Mouse (Mus musculus) lung, postnatal 0 days (tissue): ENCODE measurements around the gene Lmo7. TPM values are rescaled to one million over a fixed set of nuclear protein-coding genes. Genes with fewer than 3 reads are reported as not detected.
A peak's percentile ranks its signal among the peaks of the same experiment; 100 is the strongest.

Experiments used
- ATAC-seq: fragments of 200-750 bp; cut with Nextera tagmentation; 2 replicates; pipeline ENCODE4 v1.8.0; 2017; ENCODE audit warnings: moderate library complexity
- DNase-seq: peaks from one replicate; pipeline ENCODE4 v3.0.0-alpha.2; 2016; ENCODE audit warnings: low spot score
- H3K27ac ChIP-seq: fragments of 300-500 bp; sonication (generic); 2 replicates; pipeline ENCODE4 v1.5.1; 2014; ENCODE audit warnings: antibody characterized with exemption, mild to moderate bottlenecking, low read length, mixed read lengths
- H3K27me3 ChIP-seq: fragments of 300-500 bp; sonication (generic); replicated peaks from 2 replicates; pipeline ENCODE4 v1.6.1; 2014; ENCODE audit warnings: low read length, mixed read lengths; ENCODE audit not compliant: insufficient read depth
- H3K36me3 ChIP-seq: fragments of 300-500 bp; sonication (generic); 2 replicates; pipeline ENCODE4 v1.6.1; 2014; ENCODE audit warnings: low read length, mixed read lengths; ENCODE audit not compliant: insufficient read depth
- H3K4me1 ChIP-seq: fragments of 300-500 bp; sonication (generic); 2 replicates; pipeline ENCODE4 v1.6.1; 2014; ENCODE audit warnings: antibody characterized with exemption, low read depth, low read length, mixed read lengths; ENCODE audit not compliant: insufficient read depth
- H3K4me2 ChIP-seq: fragments of 300-500 bp; sonication (generic); replicated peaks from 2 replicates; pipeline ENCODE4 v1.6.1; 2014; ENCODE audit warnings: low read depth, mild to moderate bottlenecking, low read length, moderate library complexity, mixed read lengths
- H3K4me3 ChIP-seq: fragments of 300-500 bp; sonication (generic); 2 replicates; pipeline ENCODE4 v1.5.1; 2014; ENCODE audit warnings: low read depth, low read length
- H3K9ac ChIP-seq: fragments of 300-500 bp; sonication (generic); replicated peaks from 2 replicates; pipeline ENCODE4 v1.6.1; 2014; ENCODE audit warnings: low read depth, mild to moderate bottlenecking
- H3K9me3 ChIP-seq: fragments of 300-500 bp; sonication (generic); 2 replicates; pipeline ENCODE4 v1.6.1; 2016; ENCODE audit warnings: low read length, mixed read lengths
- CTCF ChIP-seq: IDR thresholded peaks from 2 replicates; pipeline ENCODE4 v1.5.1; 2016; ENCODE audit warnings: antibody characterized with exemption, mild to moderate bottlenecking
- EP300 ChIP-seq: IDR thresholded peaks from 2 replicates; pipeline ENCODE4 v1.6.1; 2016; ENCODE audit warnings: antibody characterized with exemption, mild to moderate bottlenecking, control low read depth
- WGBS: fragments of 180-500 bp; shearing (Covaris S2); extraction: QIAGEN DNeasy Blood & Tissue Kit; methylation state at CpG from one replicate; pipeline ENCODE4 v1.1.7; 2014; 5-methylcytosine and 5-hydroxymethylcytosine counted together
- polyA plus RNA-seq: library from polyadenylated mRNA; unstranded; fragments of >200 nt; fragmentation: Nextera tagmentation; extraction: Ambion mirVana; gene quantifications from 2 replicates; pipeline ENCODE4 v1.2.1, GENCODE M21; 2015

Lmo7 gene
- polyA plus RNA-seq, 1 experiment from 2014 or later: 125 TPM

DNA sequence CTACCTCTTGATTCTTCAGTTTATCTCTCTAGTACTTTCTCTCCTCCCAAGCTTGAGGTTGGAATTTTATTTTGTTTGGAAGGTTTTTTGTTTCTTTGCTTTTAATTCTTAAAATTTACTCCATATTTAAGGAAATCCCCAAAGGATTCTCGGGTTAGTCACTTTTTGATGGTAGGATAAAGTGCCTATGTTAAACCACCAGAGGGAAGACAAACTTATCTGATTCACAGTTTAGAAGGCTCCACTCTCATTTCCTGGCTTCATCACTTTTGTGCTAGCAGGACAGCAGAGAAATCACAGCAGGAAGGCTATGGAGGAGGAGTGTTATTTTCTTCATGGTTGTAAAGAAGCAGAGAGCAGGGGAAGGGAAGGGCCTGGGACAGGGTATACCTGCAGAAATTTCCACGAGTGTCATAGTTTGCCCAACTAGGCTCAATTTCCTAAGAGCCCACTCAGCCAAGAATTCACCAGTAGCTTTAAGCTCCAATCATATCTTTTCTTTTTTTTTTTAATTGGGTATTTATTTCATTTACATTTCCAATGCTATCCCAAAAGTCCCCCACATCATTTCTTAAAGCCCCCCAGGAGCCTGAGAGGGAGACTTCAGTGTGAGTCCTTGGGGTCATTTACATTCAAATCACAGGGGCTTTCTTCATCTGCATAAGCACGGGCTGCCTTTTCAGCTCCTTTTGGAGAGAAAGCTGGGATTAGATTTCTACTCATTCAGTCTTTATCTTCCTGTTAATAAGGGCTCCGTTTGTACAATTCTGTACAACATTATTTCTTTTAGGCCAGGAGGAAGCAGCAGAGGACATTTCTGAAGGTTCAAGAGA is 46.8 kb downstream of the Lmo7 start:
- Histone ChIP-seq H3K36me3 (no peaks in the 10 kb centered on the region), H3K4me3 (no peak overlapping the region), H3K9me3 (no peaks in the 10 kb centered on the region), H3K4me2 (no peak overlapping the region), H3K27ac (no peak overlapping the region), H3K27me3 (no peaks in the 10 kb centered on the region), H3K9ac (no peak overlapping the region), H3K4me1 (no peaks in the 10 kb centered on the region)
- 27% methylated on average over 4 of the region's 4 CpGs for WGBS
- DNase-seq: no peak
- no peak for ATAC-seq
- TF ChIP-seq EP300 (no peak), CTCF (no peak)

DNA sequence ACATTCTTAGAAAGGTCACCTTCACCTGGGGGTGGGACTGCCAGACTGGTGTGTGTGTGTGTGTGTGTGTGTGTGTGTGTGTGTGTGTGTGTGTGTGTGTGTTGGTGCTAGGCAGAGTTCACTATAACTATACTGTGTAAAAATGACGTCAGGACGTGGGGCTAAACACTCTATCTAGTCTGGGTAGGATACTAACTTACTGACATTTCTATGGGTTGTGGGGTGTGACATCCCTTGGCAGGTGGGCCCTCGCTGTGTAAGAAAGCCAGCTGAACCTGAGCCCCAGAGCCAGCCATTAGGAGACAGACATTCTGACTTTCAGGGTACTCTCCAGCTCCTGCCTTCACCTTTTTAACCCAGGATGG is 47.4 kb downstream of the Lmo7 start:
- H3K36me3 ChIP-seq: no peaks in the 10 kb centered on the region
- TF ChIP-seq EP300 (no peak), CTCF (no peak)
- H3K27ac ChIP-seq: no peak overlapping the region
- DNase-seq (no peak), ATAC-seq (no peak)
- no peak overlapping the region for H3K4me3 ChIP-seq
- no peaks in the 10 kb centered on the region for H3K27me3 ChIP-seq
- H3K4me2 ChIP-seq: no peak overlapping the region
- H3K4me1 ChIP-seq: no peaks in the 10 kb centered on the region
- no peak overlapping the region for H3K9ac ChIP-seq
- H3K9me3 ChIP-seq: no peaks in the 10 kb centered on the region
- 59% methylated on average over 3 of the region's 3 CpGs for WGBS

- Histone ChIP-seq H3K9me3 (no peaks in the 10 kb centered on the region), H3K4me2 (no peak overlapping the region), H3K27ac (no peak overlapping the region), H3K27me3 (no peaks in the 10 kb centered on the region), H3K36me3 (no peaks in the 10 kb centered on the region), H3K4me1 (no peaks in the 10 kb centered on the region), H3K9ac (no peak overlapping the region), H3K4me3 (no peak overlapping the region)
- 93% methylated on average over 3 of the region's 3 CpGs for WGBS
- TF ChIP-seq CTCF (no peak), EP300 (no peak)
- ATAC-seq (no peak), DNase-seq (no peak)
These were observed 48.7 kb downstream of the Lmo7 start for GRCm38 (mm10) chr14:101778426-101778825.

- Histone ChIP-seq H3K4me3 (no peak overlapping the region), H3K36me3 (no peaks in the 10 kb centered on the region), H3K9me3 (no peaks in the 10 kb centered on the region), H3K27me3 (no peaks in the 10 kb centered on the region), H3K4me1 (no peaks in the 10 kb centered on the region), H3K27ac (no peak overlapping the region), H3K9ac (no peak overlapping the region), H3K4me2 (no peak overlapping the region)
- DNase-seq (no peak), ATAC-seq (no peak)
- TF ChIP-seq EP300 (no peak), CTCF (no peak)
- 75% methylated on average over 10 of the region's 10 CpGs for WGBS
These were observed 50.3 kb downstream of the Lmo7 start for GRCm38 (mm10) chr14:101780016-101780415.

DNA sequence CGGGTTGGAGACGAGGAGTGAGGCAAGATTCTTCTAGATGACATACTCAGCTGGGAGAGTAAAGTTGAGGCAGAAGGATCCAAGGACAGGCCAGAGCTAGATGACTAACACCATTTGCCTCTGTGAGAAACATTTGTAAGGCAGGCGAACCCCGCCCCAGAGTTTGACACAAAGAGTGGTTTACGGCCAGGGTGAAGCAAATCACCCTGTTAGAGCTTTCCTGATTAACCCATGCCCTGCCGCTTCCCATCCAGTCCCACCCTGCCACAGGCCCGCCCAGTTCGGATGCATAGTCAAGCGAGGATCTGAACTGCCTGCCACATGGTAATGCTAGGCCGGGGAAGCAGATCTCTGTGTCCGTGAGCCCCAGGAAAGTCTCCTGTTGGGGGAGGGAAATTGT is 51.5 kb downstream of the Lmo7 start:
- no peak overlapping the region for H3K4me3 ChIP-seq
- TF ChIP-seq CTCF: no peak
- no peak for TF ChIP-seq EP300
- H3K27ac ChIP-seq: no peak overlapping the region
- H3K4me1 ChIP-seq: no peaks in the 10 kb centered on the region
- no peaks in the 10 kb centered on the region for H3K9me3 ChIP-seq
- no peak overlapping the region for H3K9ac ChIP-seq
- no peaks in the 10 kb centered on the region for H3K36me3 ChIP-seq
- WGBS: 77% methylated on average over 11 of the region's 11 CpGs
- no peak overlapping the region for H3K4me2 ChIP-seq
- DNase-seq: no peak
- no peaks in the 10 kb centered on the region for H3K27me3 ChIP-seq
- ATAC-seq: 0 out of 2 replicates have a peak, but pooled peaks have one; percentile 1

- Histone ChIP-seq H3K36me3 (no peaks in the 10 kb centered on the region), H3K9ac (no peak overlapping the region), H3K4me1 (no peaks in the 10 kb centered on the region), H3K4me2 (no peak overlapping the region), H3K27me3 (no peaks in the 10 kb centered on the region), H3K9me3 (no peaks in the 10 kb centered on the region), H3K4me3 (no peak overlapping the region), H3K27ac (peak overlapping the region; percentile 49; the same call in 1 of the 2 replicates)
- DNase-seq (peak; percentile 75), ATAC-seq (peak; percentile 56)
- TF ChIP-seq EP300: 0 out of 2 replicates have a peak, but pooled peaks have one; percentile 49
- TF ChIP-seq CTCF: peak; percentile 86
- 11% methylated on average over 3 of the region's 3 CpGs for WGBS
These were observed 52.3 kb downstream of the Lmo7 start for GRCm38 (mm10) chr14:101781943-101782510.
